Mouse (Mus musculus): ENCODE data around the gene Il18bp. TPM values are rescaled to one million over a fixed set of nuclear protein-coding genes. Genes with fewer than 3 reads are reported as not detected.

The Il18bp gene
- total RNA-seq, 2 experiments from 2014 or later, result 11.5 to 11.6 TPM

Other genes starting within 250 kb of the Il18bp start
- gene Phox2a, start 200.4 kb downstream of the Il18bp start, total RNA-seq (2021), result 10 to 100 TPM; 56.2 to 66.9 TPM
- gene Inppl1, start 180.5 kb downstream of the Il18bp start, total RNA-seq (2021), result 100 to 1,000 TPM in 1 of 2 experiments, 10 to 100 TPM in 1; 89.5 to 100 TPM
- gene Folr2, start 161.5 kb downstream of the Il18bp start, total RNA-seq (2021), result 1 to 10 TPM; 2.8 to 3.0 TPM
- 10 to 100 TPM; 34.3 to 35.5 TPM for gene Anapc15, start 155.0 kb downstream of the Il18bp start, total RNA-seq (2021)
- 10 to 100 TPM in 1 of 2 experiments, 1 to 10 TPM in 1; 1.9 to 29.1 TPM for gene Folr1, start 147.9 kb downstream of the Il18bp start, total RNA-seq (2021)
- gene Lamtor1, start 112.8 kb downstream of the Il18bp start, total RNA-seq (2021), result 100 to 1,000 TPM; 101 to 116 TPM
- gene Tomt, start 112.3 kb downstream of the Il18bp start, total RNA-seq (2021), result not detected
- 1 to 10 TPM; 6.1 to 8.3 TPM for gene Lrrc51, start 84.8 kb downstream of the Il18bp start, total RNA-seq (2021)
- 100 to 1,000 TPM; 179 to 203 TPM for gene Numa1, start 84.6 kb downstream of the Il18bp start, total RNA-seq (2021)
- gene Rnf121, start 46.8 kb upstream of the Il18bp start, total RNA-seq (2021), result 10 to 100 TPM; 31.9 to 33.3 TPM
- gene Xndc1, start 46.8 kb upstream of the Il18bp start, total RNA-seq (2021), result 10 to 100 TPM; 24.0 to 24.4 TPM
- 1 to 10 TPM; 2.1 to 2.4 TPM for gene Xntrpc, start 47.0 kb upstream of the Il18bp start, total RNA-seq (2021)
- under 1 TPM; 0.17 to 0.28 TPM for gene Trpc2, start 64.4 kb upstream of the Il18bp start, total RNA-seq (2021)
- gene Art1, start 83.1 kb upstream of the Il18bp start, total RNA-seq (2021), result 1 to 10 TPM; 2.0 to 7.7 TPM
- under 1 TPM; 0.45 to 0.93 TPM for gene Art5, start 90.8 kb upstream of the Il18bp start, total RNA-seq (2021)
- gene Chrna10, start 98.1 kb upstream of the Il18bp start, total RNA-seq (2021), result not detected
- gene Nup98, start 191.5 kb upstream of the Il18bp start, total RNA-seq (2021), result 10 to 100 TPM; 61.4 to 67.3 TPM
- 100 to 1,000 TPM; 130 TPM for gene Pgap2, start 191.5 kb upstream of the Il18bp start, total RNA-seq (2021)
- gene Rhog, start 237.4 kb upstream of the Il18bp start, total RNA-seq (2021), result 10 to 100 TPM; 57.3 to 57.5 TPM
- 10 to 100 TPM; 68.2 to 74.1 TPM for gene Stim1, start 249.1 kb upstream of the Il18bp start, total RNA-seq (2021)